Mouse (Mus musculus) Muller cell, postnatal 12 days (primary cell): ENCODE measurements around the gene Ctrb1.

Source experiments
- DNase-seq: peaks from one replicate; pipeline ENCODE4 v3.0.0-alpha.2; 2015; ENCODE audit errors: inconsistent ontology term

Gene Ctrb1

DNA sequence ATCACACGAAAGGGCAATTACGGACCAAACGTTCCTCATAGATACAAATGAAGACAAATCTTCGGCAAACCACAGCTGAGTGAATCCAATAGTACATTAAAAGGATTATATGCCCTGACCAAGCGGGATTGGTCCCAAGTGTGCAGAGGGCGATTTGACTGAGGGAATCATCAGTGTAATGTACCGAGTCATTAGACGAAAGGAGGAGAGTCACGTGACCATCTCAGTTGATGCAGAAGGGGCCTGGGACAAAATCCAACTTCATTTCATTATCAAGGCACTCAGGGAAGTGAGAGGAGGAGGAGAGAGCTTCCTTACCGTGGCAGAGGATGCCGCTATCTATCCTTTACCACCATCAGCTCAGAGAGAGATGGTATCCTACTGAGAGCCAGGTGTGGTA, 9.7 kb downstream of the Ctrb1 start:
- no peak for DNase-seq

DNA sequence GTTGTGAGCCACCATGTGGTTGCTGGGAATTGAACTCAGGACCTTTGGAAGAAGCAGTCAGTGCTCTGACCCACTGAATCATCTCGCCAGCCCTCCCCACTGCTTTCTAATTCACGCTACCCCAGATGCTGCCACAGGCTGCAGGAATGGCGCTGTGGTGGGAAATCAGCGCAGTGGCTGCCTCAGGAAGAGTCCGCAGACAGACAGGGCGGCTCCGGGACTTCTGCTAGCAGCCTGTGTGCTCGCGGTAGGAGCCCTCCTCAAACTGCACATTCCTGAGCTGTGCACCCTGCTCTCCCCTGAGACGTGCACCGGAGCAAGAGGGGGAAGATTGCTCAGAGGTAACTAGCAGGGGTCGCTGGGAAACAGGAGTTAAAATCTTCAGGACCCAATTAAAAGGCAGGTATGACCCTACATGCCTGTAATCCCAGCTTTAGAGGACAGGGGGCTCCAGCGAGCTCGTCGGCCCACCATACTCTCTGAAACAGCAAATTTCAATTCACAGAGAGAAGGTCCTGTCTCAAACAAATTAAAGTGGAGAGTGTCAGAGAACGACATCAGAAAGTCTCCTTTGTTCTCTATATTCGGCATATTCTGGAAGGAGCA, 10.3 kb downstream of the Ctrb1 start:
- no peak for DNase-seq

DNA sequence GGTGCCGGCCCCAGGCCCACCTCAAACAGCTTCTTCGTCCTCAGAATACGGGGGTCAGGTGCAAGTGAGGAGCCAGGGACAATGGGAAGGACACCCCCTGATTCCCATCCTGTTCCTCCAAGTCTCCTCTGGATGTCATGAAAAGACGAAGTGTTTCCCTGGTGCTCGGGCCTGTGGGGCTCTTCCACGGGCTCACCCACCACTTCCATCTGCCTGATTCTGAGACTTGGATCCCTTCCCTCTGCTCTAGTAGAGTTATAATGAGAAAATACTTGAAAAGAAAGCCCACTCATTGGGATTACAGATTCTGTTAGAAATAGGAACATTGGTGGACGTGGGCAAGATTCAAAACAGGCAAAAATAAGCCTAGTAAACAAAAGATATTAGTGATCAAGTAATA, 12.0 kb downstream of the Ctrb1 start:
- DNase-seq = no peak

DNA sequence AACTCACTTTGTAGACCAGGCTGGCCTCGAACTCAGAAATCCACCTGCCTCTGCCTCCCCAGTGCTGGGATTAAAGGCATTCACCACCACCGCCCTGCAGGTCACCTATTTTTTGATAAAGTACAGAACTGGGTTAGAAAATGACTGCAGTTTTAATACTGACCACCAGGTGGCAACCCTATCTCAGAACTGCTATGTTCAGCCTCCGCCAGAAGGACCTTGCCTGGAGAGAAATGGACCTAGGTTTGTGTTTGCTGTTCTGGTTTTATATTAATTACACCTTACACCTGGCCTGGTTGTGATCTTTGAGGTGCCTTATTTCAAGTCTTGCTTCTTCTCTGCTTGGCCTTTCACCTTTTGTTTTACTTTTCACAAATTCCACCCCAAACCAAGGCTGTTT, 12.7 kb downstream of the Ctrb1 start:
- peak; percentile 52 for DNase-seq

DNA sequence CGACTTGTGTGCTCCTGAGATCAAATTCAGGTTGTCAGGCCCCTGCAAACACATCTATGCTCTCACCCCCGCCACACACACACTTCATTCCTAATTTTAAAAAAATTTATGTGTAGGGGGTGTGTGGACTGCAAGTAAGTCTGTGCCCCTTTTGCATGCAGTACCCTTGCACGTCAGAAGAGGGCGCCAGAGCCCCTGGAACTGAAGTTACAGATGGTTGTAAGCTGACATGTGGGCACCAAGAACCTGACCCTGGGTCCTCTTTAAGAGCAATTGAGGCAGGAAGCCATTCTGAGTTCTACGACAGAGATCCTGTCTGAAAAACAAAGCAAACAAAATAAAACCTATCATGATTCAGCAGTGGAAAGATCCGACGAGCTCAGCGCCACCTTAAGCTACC, 14.6 kb downstream of the Ctrb1 start:
- no peak for DNase-seq

DNA sequence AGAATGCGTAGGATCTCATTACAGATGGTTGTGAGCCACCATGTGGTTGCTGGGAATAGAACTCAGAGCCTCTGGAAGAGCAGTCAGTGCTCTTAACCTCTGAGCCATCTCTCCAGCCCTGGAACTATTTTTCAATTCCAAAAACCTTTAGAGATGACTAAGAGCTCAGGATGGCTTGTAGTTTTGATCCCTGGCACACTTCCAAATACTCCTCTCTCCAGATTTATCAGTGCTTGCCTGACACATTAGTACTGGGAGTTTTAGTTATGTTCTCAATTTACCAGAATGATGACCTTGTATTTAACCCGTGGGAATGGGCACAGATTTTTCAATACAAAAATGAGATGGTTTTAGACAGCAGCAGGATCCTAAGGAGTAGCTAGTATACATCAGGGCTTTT, 24.1 kb downstream of the Ctrb1 start:
- DNase-seq = peak; percentile 39

DNA sequence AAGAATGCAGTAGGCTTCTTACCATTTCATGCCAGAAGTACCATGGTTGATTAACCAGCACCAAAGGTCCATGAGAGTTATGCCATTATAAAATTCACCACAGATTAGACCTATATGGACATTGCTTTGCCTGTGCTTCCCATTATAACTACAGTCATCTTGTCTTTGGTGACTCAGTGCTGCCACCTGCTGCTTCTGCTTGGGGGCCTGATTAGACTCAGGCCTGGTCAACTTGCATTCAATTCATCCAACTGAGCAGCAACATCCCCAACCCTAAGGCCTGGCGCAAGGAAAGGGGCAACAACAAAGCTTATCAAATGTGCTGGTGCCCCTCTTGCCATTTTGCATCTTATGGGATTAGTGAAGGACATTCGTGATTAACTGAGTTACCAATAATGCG, 28.3 kb downstream of the Ctrb1 start:
- DNase-seq = peak; percentile 51

DNA sequence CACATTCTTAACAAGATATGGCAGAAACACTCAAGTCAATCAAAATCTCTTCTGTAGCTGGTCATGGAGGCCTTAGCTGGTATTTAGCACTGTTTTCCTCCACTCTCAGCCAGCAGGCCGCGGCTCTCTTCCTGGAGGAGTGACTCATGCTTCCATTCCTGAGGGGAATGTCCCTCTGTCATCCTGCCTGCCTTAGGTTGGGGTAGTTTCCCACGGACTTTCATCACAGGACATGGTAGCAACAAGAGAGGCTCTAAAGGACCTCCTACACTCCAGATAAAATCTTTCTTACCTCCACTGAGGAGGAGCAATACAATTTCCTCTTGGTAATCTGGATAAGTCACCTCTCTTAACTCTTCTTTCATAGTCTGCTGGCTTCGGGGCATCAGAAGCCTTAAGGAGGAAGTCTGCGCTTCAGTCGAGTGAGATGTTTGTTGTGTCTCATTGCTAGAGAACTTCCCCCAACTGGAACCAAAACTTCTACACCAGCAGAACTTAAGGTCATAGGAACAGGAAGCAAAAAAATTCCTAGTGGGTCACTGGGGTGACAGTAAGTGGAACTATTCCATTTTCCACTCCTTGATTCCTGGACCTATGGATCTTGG, 31.9 kb downstream of the Ctrb1 start:
- peak; percentile 69 for DNase-seq

DNA sequence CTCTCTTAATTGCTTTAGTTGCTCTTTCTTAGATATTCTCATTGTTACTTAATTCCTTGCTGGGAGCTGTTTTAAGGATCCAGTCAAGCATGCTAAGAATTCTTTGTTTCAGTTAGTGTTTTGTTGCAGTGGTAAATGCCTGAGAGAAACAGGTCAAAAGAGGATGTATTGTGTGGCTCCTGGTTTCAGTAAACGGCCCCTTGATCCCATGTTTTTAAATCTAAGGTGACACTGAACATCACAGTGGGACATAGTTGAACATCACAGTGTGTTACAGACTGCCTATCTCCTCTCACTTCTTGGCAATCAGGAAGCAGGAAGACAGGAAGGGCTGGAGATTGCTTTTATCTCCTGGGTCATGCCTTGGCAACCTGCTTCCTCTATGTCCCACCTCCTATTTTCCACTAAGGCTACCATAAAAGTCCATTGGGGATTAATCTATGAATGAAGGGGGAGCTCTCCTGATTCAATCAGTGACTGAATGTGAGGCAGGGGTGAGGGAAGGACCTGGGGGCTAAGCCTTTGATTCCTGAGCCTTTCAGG, 33.4 kb downstream of the Ctrb1 start:
- DNase-seq = no peak

DNA sequence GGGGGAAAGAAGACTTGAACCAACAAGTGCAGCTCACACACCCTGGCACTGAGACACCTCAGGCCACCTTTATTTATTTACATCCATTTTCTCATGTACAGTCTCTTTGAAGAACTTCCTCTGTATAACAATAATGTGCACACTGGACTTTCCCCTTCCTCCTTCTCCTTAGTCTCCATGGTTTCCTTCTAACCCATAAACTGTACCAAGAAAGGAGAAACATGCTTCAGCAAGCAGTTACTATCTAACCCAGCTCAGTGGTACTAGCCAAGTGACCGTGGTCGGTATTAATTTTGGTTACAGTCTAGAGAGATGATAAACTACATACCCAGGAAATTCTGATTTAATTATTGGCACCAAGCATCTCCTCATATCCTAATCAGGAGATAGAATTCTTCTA, 37.3 kb downstream of the Ctrb1 start:
- no peak for DNase-seq

DNA sequence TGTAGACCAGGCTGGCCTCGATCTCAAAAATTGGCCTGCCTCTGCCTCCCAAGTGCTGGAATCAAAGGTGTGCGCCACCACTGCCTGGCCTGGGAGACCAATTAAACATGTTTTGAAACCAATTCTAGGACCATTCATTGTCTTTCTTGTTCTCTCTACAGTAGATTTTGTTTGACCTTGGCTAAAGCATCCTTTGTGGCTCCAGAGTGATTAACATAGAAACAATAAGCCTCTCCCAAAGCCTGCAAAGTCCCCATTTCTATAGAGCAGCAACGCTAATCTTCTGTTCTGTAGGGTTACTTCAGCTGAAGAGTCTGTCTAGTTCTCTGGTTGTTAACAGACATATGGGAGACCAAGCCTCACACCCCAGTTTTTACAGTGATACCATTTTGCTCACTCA, 40.2 kb downstream of the Ctrb1 start:
- DNase-seq = no peak

DNA sequence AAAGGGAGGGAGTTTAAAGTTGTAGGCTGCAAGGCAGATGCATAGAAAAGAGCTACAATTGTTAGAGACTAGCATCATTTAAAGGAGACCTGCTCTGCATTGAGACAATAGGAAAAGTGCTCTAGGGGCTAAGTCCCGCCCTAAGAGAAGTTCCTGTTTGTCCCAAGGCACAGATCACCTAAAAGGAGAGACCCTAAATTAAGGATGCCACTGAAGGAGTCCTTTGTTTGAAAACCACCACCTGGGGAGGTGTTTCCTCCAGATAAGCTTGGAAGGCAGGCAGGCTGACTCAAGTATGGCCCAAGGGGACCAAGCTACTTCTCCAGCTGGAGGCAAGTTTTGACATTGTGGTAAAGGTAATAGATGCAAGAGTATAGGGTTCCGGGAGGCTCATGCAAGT, 42.0 kb downstream of the Ctrb1 start:
- DNase-seq = no peak

DNA sequence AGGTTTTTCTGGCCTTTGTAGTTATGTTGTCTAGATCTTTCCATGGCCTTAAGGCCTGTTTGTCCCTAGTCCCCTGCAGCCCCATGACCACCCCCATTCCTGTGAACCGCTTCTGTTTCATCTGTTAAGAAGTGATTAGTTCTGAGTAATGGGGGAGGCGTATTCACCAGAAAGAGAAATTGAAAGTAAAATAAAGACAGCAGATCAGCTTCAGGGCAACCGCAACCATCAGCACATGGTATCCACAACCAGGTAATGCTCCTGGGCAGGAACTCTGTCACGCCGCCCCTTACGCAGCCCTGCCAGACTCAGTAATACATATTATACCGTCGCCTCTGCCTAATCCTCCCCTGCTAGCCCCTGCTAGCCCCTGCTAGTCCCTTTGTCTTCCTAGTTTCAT, 45.1 kb downstream of the Ctrb1 start:
- no peak for DNase-seq

DNA sequence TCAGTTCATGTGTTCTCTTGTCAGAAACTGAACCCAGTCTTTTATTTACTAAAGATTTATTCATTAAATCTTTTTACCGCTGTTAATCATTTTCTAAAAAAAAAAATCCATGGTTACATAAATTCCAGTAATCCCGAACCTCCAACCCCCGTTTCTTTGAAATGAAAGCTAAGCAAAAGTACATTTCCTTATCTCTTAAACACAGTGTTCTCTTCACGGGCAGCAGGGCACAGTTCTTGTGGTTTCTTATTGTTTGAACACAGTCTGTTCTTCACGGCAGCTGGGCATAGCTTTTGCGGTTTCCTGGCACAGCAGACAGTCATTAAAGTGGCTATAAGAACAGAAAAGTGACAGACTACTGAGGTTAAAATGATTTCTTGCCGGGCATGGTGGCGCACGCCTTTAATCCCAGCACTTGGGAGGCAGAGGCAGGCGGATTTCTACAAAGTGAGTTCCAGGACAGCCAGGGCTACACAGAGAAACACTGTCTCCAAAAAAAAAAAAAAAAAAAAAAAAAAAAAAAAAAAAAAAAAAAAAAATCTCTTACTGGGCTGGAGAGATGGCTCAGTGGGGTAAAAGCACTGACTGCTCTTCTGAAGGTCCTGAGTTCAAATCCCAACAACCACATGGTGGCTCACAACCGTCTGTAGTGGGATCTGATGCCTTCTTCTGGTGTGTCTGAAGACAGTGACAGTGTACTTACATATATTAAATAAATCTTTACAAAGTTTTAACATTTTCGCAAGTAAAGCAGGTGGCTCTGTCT, 46.3 kb downstream of the Ctrb1 start:
- peak; percentile 73 for DNase-seq

DNA sequence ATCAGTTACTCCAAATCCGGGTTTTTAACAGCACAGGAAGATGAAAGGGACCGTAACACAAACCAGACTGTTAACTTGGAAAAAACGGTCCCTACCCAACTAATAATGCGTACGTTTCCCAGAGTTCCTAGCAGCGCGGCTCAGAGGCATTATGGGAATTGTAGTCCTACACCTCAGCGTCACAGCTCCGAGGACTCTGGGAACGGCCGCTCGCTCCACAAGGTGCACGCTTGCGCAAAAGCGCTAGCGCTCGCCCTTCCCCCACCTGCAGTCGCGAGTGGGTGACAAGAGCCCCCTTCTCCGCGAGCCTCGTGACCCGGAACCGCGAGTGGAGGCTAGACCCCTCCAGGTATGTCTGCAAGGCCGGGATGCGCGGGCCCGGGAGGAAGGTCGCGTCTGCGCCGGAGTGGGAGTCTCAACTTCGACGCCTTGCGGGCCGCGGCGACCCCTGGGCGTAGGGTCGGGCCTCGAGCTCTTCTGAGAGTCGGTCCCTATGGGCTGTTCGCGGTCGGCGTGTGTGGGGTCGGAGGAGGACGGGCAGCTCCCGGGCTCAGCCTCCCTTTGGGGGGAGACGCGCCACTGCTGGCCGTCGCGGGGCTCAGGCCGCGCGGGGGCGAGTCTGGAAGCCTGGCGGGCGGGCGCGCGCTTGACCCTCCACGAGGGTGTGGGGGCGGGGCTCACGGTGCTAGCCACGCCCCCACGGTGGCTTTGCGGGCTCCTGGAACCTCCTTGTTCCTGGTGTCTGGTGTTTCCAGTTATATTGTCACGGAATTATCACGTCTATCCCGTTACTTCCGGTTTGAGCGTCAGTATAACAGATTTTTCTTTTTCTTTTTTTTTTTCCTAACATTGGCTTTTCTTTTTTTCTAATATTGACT, 47.3 kb downstream of the Ctrb1 start, which contains the start of gene Zfp1:
Gene Zfp1, plus strand, starts transcription at position 138 of the 878 bp plus-strand sequence.
- DNase-seq = peak; percentile 96

DNA sequence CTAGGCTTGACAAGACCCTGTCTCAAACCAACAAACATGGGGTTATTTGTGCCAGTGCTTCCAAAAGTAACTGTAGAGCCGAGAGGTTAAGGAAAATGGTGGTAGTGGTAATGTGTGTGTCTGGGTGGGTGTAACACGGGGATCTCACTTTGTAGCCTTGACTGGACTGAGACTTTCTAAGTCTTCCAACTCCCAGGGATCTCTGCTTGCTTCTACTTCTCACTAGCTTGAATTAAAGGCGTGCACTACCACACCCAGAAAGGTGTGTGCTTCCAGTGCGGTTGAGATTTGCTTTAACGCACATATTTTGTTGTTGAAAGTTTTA, 47.9 kb downstream of the Ctrb1 start:
- no peak for DNase-seq

DNA sequence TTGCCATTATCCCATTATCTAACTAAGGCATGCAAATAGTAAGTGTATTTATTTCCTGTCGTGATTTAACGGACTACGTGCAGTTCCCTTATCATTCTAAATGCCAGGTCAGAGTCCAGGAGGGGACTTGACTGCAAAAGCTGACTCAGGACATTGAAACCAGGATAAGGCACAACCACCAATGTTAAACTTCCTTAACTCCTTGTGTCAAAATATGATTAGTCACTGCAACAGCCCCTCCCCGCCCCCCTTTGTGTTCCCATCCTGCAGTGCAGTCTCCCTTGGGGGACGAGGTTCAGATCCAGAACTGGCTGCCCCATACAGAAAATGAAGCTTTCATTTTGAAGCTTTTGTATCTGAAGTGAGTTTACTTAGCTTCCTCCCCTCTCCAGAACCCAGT, 48.3 kb downstream of the Ctrb1 start:
- DNase-seq = no peak

DNA sequence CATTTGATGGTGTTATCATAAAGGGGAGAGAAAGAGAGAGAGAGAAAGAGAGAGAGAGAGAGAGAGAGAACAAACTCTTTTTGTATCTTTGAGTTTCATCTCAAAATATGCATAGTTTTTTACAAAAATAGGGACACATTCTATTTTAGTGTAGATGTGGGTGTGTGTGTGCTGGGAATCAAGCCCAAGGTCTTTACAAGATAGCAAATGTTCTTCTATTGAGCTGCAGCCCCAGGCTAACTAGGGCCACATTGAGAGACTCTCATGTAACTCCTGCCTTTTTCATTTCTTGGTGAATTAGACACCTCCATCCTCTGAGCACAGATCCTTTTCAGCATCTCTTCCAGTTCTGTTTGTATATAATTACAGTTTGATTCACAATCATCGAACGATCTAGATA, 49.7 kb downstream of the Ctrb1 start:
- no peak for DNase-seq

DNA sequence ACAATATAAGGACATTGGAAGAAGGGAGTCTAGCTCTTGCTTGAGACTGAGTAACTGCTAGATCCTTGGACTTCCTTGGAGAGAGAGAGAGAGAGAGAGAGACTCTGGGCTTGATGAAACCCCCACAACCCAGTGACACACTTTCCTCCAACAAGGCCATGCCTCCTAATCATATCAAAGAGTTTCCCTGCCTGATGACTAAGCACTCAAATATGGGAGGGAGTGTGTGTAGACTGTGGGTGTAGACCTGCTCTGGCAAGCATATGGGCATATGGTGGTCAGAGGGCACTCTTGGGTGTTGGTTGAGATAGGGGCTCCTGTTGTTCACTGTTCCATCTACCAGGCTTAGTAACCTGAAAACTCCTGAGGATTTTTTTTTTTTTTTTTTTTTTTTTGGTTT, 52.7 kb downstream of the Ctrb1 start:
- DNase-seq = no peak
